Mouse (Mus musculus): Measurements from ENCODE around the gene Phldb2.

Gene Phldb2

GRCm38 (mm10) chr16:45890471-45891200, 62.8 kb downstream of the Phldb2 start:
- peak; percentile 59 for DNase-seq

- DNase-seq = no peak
Observed at GRCm38 (mm10) chr16:45889636-45890035, 63.8 kb downstream of the Phldb2 start.

GRCm38 (mm10) chr16:45886599-45886998, 66.8 kb downstream of the Phldb2 start:
- peak; percentile 47 for DNase-seq

- DNase-seq = peak; percentile 47
Observed at GRCm38 (mm10) chr16:45884194-45884593, 69.2 kb downstream of the Phldb2 start.

- DNase-seq = peak; percentile 49
Observed at GRCm38 (mm10) chr16:45881177-45881832, 72.1 kb downstream of the Phldb2 start.

GRCm38 (mm10) chr16:45880101-45880751, 73.2 kb downstream of the Phldb2 start:
- no peak for DNase-seq

- no peak for DNase-seq
Observed at GRCm38 (mm10) chr16:45877739-45878138, 75.7 kb downstream of the Phldb2 start.

- DNase-seq = peak; percentile 43
Observed at GRCm38 (mm10) chr16:45877171-45877570, 76.2 kb downstream of the Phldb2 start.

GRCm38 (mm10) chr16:45873397-45873796, 80.0 kb downstream of the Phldb2 start:
- DNase-seq = peak; percentile 74

- peak; percentile 54 for DNase-seq
Observed at GRCm38 (mm10) chr16:45871286-45871976, 82.0 kb downstream of the Phldb2 start.

GRCm38 (mm10) chr16:45870651-45871050, 82.7 kb downstream of the Phldb2 start:
- DNase-seq = no peak

- DNase-seq = no peak
Observed at GRCm38 (mm10) chr16:45869044-45869443, 84.4 kb downstream of the Phldb2 start.

GRCm38 (mm10) chr16:45857277-45857863, 96.0 kb downstream of the Phldb2 start:
- DNase-seq = no peak

GRCm38 (mm10) chr16:45854499-45854898, 98.9 kb downstream of the Phldb2 start:
- DNase-seq = no peak

GRCm38 (mm10) chr16:45849045-45849444, 104.4 kb downstream of the Phldb2 start:
- no peak for DNase-seq

- DNase-seq = peak; percentile 39
Observed at GRCm38 (mm10) chr16:45844875-45845274, 108.5 kb downstream of the Phldb2 start.

GRCm38 (mm10) chr16:45844049-45844780, 109.2 kb downstream of the Phldb2 start:
- peak; percentile 90 for DNase-seq

- DNase-seq = peak; percentile 55
Observed at GRCm38 (mm10) chr16:45843351-45843891, 110.0 kb downstream of the Phldb2 start.

- no peak for DNase-seq
Observed at GRCm38 (mm10) chr16:45842440-45842839, 111.0 kb downstream of the Phldb2 start.

GRCm38 (mm10) chr16:45841806-45842205, 111.6 kb downstream of the Phldb2 start:
- no peak for DNase-seq

- no peak for DNase-seq
Observed at GRCm38 (mm10) chr16:45841016-45841415, 112.4 kb downstream of the Phldb2 start.
